Mouse (Mus musculus) layer of hippocampus, adult 8-10 months (tissue): ENCODE measurements around the gene Zkscan14. TPM values are rescaled to one million over a fixed set of nuclear protein-coding genes. Genes with fewer than 3 reads are reported as not detected.

Source experiments
- DNase-seq, 2 experiments: peaks; one replicate each; pipeline ENCODE4 v3.0.0; 2022; ENCODE audit warnings: low spot score in 2 of 2
- total RNA-seq, 4 experiments: library from RNA; stranded (reverse); gene quantifications; 2 replicates each; pipeline ENCODE4 v1.2.4; 2022

Gene Zkscan14
- total RNA-seq, 4 experiments from 2014 or later, result 11.9 to 14.0 (median 12.9) TPM

DNA sequence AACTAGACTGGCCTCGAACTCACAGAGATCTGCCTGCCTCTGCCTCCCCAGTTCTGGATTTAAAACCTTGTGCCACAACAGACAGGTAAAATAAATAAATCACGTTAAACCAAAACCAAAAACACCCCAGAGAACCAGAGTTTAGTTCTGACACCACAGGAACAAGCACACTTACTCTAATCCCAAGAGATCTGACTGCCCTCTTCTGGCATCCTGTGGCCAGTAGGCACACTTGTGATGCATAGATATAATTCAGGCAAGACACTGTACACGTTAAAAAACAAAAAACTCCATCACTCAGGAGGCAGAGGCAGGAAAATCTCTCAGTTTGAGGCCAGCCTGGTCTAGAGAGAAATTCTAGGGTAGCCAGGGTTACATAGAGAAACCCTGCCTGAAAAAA, 778 bp upstream of the Zkscan14 start:
- DNase-seq, result no peak

DNA sequence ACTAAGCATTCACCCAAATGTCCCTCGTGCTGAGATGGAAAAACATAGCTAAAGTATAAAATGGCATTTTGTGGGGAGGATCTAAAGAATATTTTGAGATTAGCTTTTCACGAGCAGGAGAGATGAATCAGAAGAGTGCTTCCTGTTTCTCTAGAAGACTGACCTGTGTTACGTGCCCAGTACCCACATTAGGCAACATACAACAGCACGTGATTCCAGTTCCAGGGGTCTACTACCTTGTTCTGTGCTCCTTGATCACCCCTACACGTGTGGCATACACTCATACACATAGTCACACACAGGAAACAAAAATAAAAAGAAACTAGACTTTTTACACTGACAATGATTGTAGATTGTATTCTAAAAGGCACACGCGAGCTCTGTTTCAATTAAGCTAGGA, 1.3 kb downstream of the Zkscan14 start:
- DNase-seq, result no peak

DNA sequence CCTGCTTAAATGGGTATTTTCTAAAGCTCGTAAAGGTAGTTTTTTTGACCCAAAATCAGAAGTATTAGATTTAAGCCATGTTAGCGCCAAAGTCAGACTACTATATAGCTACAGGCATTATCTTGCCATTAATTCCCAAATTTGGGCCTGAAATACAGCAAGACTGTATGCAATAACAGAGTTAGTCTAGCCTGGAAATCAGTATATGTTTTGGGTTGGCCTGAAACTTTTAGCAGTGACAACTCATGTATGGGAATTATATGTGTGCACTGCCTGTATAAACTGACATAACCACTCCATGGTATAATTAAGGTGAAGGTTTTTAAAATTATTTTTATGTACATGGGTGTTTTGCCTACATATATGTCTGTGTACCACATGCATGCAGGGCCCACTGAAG, 9.7 kb downstream of the Zkscan14 start, which contains the start of gene Atp5j2:
Gene Atp5j2 (minus strand): TSS at position 101 of the 400 bp plus-strand sequence.
- DNase-seq, result no peak

DNA sequence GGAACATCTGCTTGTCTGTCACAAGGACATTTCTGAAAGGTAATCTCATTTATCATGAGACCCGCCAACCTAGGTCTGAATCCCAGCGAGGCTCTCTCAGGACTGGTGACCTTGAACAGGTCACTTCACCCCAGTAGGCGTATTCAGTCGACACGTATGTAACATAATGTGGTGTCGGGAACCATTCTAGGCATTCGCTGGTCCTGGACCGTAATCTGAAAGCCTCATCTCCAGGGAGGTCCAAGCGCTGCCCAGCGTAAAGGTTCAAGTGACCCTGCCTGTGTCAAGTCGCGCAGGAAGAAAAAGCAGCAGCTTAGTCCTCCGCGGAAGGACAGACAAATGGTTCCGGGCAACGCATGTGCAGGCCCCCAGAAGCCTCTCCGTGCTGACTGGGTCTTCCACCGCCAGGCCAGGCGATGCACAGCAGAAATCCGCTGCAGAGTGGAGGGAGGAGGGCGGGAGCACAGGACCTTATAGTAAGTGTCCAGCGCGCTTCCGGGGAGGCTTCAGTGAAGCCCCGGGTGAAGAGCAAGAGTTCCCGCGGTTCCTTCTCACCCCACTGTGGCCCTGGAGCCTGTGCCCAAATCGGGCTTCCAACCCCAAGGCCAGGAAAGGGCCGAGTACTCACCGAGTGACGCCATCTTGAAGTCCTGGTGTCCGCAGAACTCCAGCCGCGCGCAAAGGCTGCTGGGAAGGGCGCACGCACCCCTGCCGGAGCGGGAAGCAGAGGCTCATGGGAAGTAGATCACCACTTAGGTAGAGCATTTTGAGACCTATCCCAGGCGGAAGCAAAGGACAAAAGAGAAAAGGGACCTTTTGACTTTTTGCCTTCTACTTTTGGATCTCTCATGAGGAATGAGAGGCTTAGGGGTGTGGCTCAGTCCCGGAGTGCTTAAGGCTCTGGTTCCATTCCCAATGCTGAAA, 10.5 kb downstream of the Zkscan14 start:
- peak; percentile 85 to 89 for DNase-seq

DNA sequence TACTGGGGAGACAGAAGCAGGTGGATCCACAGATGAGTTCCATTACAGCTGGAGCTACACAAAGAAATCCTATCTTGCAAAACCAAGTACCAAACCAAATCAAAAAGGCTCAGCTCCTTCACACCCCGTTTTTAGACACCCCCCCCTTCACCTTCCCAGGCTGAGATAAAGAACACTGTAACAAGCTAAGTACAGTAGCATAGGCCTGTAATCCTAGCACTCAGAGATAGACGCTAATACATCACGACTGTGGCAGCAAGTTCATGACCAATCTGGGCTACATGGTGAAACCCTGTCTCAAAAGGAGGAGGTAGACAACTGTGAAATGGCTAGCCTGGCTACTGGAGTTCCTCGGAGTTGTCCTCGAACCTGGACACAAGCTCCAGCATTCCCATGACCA, 11.3 kb downstream of the Zkscan14 start:
- DNase-seq, result no peak

DNA sequence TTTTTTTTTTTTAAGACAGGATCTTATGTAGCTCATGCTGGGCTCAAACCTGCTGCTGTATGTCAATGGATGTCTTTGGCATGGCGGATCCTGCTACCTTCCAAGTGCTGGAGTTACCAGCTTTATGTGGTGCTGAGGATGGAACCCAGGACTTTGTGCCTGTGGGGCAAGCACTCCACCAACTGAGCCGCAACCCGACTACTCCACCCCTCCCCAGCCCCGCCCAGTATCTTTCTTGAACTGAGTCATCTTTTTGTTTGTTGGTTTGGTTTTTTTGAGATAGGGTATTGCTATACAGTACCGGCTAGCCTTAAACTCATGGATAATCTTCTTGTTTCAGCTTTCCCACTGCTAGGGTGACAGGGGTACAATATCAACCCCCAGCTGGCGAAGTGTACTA, 12.3 kb downstream of the Zkscan14 start:
- DNase-seq, result no peak

DNA sequence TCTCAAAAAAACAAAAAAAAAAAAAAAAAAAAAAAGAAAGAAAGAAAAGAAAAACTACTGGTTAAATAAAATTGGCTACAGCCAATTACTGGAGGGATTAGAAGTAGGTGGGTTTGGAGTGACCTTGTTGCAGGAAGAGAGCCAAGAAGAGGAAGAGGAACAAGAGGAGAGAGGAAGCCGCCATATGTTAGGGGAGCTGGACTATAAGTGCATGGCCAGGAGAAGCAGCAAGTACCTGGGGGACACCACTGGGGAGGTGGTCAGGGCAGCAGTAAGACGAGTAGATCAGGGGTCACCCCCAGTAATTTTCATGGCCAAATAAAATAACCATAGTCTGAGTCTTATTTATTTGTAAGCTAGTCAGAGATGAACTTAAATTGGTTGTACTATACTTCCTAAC, 16.4 kb downstream of the Zkscan14 start:
- DNase-seq, result no peak

DNA sequence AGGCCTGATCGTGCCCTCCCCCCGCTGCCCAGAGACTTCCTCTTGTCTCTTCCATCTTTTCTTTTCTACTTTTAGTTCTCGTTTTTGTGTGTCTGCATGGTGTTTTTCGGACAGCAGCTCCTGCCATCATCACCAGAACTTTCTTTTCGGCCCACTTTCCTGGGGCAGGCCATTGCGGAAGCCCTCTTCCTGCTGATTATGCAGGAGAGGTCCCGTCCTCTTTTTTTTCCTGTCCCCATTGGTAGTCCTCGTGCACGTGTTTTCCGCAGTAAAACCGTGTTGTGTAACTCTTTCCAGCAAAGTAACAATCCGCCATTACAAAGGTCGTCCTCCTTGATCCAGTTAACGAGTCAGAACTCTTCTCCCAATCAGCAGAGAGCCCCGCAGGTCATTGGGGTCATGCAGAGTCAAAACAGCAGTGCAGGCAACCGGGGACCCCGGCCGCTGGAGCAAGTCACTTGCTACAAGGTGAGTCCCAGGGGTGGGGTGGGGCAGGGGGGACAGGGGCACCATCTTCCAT, 23.1 kb downstream of the Zkscan14 start:
- DNase-seq, result no peak

DNA sequence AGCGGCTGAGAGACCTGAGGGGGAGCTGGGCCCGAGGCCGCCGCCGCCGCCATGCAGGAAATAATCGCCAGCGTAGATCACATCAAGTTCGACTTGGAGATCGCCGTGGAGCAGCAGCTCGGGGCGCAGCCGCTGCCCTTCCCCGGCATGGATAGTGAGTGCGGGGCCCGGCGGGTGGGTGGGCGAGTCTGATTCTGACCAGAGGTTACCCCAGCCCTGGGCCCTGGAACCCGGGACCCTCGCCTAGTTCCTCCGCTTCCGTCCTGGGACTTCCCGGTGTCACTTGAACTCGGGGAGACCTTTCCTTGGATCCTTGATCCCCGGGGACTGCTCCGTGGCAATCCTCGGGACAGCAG, 34.4 kb downstream of the Zkscan14 start:
- peak in 1 of 2 experiments; percentile 28 for DNase-seq

DNA sequence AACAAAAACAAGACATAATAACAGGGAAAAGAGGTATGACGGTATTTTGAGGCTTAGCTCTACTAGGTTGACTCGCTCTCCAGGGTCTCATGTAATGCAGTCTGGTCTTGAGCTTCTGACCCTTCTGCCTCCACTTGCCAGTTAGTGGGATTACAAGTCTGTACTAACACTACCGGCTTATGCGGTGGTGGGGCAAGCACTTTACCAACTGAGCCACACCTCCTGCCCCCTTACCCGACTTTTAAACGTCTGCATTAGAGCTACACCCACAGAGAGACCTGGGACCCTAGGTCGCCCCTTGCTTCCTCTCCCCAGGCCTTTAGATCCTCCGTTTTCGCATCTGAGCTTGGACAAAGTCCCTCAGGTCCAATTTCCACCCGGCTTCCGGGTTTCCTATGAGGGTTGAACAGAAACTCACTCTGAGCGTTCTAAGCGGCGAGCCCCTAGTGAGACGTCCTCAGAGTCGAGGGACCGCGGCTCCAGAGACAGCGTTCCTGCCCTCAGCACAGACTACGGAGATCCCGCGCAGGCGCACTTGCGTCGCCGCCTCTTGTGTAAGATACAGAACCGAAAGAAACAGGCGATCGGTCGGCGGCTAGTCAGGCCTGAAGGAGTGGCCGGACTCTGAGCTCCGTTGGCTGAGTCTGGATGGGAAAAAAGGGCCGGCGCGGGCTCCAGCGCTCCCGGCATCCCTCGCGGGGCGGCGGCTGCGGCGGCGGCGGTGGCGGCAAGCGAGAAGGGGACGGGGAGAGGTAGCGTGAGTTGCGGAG, 34.9 kb downstream of the Zkscan14 start, which contains the start of the genes Ptcd1 and Cpsf4:
Gene Ptcd1 (minus strand): TSS at position 573 of the 770 bp plus-strand sequence.
Gene Cpsf4 (plus strand): TSS at position 678 of the 770 bp plus-strand sequence.
- DNase-seq, result peak; percentile 97 to 99

DNA sequence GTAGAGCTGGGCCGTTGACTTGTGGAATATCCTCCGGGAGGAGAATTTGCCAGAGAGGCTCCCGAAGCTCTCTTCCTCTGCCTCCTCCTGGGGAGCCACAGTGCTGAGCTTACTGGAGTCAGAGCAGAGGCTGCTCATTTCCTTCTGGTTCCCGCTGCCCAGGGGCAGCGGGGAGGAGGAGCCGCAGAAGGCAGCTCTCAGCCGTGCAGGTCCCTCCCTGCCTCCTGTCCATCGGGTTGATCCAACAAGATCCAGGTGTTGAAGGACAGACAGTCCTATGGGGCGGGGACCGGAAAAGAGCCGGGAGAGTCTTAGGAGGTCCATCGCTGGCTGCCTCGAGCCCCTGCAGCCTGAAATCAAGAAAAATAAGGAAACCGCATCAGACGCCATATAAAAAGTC, 36.5 kb downstream of the Zkscan14 start:
- no peak for DNase-seq

DNA sequence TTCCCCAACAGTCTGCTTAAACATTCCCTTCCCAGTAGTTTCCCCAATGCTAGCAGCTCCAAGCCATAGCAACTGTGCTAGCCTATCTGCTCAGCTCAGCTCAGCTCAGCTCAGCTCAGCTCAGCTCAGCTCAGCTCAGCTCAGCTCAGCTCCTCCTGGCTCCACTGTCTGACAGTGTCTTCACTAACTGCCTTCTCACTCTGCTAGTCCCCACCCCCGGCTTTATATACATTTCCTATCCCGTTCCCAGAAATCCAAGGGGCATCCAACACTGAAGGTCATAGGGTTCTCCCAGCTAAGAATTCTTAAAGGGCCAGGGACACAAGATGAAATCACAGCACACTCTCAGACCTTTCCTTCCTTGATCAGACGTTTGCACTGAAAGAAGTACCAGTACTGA, 37.0 kb downstream of the Zkscan14 start:
- DNase-seq, result no peak

DNA sequence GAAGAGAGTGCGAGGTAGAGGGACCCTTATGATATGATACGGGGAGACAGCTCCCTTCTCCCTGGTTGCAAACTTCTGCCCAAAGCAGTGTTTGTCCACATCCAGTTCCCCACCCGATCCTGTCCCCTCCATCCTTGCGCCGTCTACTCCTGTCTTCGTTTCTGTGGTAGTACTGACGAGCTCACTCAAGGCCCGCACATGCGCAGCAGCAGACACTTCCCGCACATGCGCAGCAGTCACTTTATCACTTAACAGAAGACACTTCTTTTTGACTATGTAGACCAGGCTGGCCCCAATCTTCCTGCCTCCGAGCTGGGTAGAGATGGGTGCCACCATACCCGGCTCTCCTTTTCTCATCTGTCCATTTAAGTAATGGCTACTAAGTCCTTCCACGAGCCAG, 40.3 kb downstream of the Zkscan14 start:
- DNase-seq, result no peak

DNA sequence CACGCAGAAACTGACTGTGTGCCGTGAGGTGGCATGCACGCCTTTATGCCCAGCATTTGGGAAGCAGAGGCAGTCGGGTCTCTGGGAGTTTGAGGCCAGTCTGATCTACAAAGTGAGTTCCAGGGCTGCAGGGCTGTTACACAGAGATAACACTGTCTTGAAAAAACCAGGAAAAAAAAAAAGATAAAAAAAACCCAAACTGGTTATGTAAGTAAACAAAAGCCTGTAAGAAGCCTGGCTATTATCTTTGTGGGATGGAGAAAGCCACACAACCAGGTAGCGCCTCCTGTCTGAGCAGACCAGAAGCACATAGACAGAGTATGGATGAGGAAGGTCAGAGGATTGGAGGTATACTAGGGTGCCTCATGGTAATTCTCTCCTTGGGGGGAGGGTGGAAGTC, 49.0 kb downstream of the Zkscan14 start:
- no peak for DNase-seq

DNA sequence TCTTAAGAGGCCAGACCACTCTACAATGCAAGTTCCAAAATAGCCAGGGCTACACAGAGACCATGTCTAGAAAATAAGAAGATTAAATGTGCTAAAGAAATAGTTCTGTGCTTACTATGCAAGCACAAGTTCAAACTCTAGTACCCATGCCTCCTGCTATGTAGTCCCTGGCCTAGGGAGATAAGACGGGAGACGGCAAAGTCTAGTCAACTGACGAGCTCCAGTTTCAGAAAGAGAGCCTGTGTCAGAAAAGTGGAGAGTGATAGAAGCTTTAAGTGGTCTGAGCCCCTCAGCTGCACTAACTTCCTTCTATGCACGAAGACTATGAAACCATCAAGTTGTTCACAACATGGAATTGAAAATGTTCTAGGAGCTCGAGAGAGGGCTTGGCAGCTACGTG, 52.4 kb downstream of the Zkscan14 start:
- DNase-seq, result no peak

DNA sequence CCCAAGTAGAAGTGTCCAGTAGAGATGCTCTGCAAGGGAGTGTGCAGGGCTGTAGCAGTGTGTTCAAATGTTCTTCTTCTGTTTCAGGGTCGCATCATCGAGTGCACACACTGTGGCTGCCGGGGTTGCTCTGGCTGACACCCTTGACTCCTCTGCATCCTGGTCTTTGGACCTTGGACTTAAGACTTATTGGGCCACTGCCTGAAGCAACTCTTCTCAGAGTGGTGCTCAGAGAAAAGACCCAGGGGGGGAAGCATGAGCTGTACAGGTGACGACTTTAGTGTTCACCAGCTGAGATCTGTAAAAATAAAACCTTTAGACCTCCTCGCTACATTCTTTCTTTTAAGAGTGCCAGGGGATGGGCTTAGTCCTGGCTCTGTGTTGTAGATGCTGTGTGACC, 53.9 kb downstream of the Zkscan14 start:
- no peak for DNase-seq

Other genes with a start within 250 kb of the Zkscan14 start
- 10 to 100 TPM; 29.7 to 35.4 (median 31.0) TPM for gene Smurf1, start 236.0 kb downstream of the Zkscan14 start, total RNA-seq
- not detected for gene Gm4871, start 169.1 kb downstream of the Zkscan14 start, total RNA-seq
- gene 1700018F24Rik, start 158.9 kb downstream of the Zkscan14 start, total RNA-seq, result not detected
- gene Arpc1a, start 118.0 kb downstream of the Zkscan14 start, total RNA-seq, result 100 to 1,000 TPM; 223 to 245 (median 243) TPM
- gene Kpna7, start 117.8 kb downstream of the Zkscan14 start, total RNA-seq, result not detected
- gene Arpc1b, start 87.7 kb downstream of the Zkscan14 start, total RNA-seq, result 10 to 100 TPM; 16.9 to 66.2 (median 37.8) TPM
- 10 to 100 TPM; 70.8 to 100.0 (median 83.5) TPM for gene Pdap1, start 61.6 kb downstream of the Zkscan14 start, total RNA-seq
- gene Bud31, start 61.5 kb downstream of the Zkscan14 start, total RNA-seq, result 10 to 100 TPM; 67.8 to 76.8 (median 73.0) TPM
- 10 to 100 TPM; 19.1 to 28.7 (median 24.0) TPM for gene Ptcd1, start 34.8 kb downstream of the Zkscan14 start, total RNA-seq
- gene Cpsf4, start 34.7 kb downstream of the Zkscan14 start, total RNA-seq, result 10 to 100 TPM; 24.9 to 30.7 (median 25.6) TPM
- gene Atp5j2, start 9.8 kb downstream of the Zkscan14 start, total RNA-seq, result 100 to 1,000 TPM; 217 to 378 (median 300) TPM
- 10 to 100 TPM; 10.2 to 12.4 (median 10.6) TPM for gene Zkscan5, start 2.7 kb upstream of the Zkscan14 start, total RNA-seq
- 10 to 100 TPM; 29.7 to 30.8 (median 30.4) TPM for gene Zfp655, start 29.8 kb upstream of the Zkscan14 start, total RNA-seq
- gene Zscan25, start 78.6 kb upstream of the Zkscan14 start, total RNA-seq, result 10 to 100 TPM; 18.2 to 25.7 (median 22.3) TPM
- under 1 TPM in 2 of 4 experiments, not detected in 2; 0.32 to 0.43 TPM for gene Cyp3a57, start 143.4 kb upstream of the Zkscan14 start, total RNA-seq